Mouse (Mus musculus): ENCODE results near the gene Cap1. TPM values are rescaled to one million over a fixed set of nuclear protein-coding genes. Genes with fewer than 3 reads are reported as not detected.

Cap1 gene
- 26.3 and 32.9 TPM in 2 replicates for polyA plus RNA-seq (2012; rRNA removed)

DNA sequence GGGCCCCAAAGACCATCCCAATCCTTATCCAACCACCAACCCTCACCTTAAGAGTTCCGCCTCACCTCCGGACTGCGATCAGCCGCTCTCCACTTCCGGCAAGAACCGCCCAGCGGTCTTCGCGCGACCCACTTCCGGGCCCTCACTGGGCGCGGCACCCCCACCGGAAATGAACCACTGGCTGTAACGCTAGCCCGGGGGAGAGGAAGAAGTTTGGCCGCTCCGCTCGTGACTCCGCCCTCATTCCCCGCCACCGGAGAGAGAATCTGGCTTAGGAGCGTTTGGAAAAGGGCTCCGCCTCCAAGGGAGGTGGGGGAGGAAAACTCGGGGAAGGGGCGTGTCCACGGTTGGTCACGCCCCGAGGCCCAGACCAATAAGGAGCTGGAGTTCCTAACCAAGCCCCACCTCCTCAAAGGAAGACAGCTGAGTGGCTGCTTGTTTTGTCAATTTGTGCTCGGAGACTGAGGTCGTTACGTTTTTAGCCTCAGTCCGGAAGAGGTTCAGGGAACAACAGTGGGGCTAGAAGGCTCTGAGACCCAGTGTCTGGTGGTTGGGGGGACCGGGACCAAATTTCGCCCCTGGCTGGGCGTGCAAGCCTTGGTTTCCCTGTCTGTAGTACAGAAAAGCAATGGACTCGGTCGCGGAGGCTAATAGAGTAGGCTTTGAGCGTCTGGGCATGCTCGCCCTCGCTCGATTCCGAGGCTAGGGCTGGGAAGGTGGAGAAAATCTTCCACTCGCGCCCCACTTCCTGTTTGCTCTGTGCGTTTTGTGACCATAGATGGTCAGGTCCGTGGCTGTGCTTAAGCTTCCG lies at the start of gene Cap1:
Gene Cap1 (minus strand): TSS at position 289 of the 811 bp plus-strand sequence.

DNA sequence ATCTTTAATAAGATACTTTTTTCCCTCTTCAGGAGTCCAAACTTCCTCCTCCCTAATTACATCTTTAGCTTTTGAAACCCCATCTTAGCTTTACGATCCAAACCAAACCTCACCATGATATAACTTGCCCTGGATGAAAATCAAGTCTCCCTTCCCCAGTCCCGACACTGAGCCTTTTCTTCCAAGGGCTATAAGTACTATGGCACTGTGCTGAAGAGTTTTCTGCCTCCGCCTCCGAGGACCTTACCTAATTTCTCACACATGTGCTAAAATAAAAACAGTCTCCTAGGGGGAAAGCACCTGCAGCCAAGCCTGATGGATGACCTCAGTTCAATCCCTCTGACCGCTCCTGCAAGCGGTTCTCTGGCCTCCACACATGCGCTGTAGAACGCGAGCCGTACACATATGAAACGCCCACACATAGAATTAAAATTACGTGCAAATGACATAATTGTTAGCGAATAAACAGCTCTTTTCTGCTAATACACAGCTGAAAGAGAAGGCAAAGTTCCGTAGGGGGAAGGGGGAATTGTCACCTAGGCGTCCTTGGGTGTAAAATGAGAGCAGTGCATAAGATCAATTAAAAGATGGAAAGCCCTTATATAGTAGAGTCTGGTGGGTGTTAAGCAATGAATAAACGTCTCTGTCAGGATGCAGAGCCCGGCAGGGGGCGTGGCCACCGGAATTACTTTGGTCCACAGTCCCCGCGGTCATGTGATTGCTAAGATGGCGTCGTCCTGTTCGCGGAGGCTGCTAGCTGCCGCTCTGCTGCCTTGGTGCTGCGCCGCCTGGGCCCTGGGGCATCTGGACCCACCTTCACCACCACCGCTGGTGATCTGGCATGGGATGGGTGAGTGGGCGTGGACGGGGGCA lies 50.1 kb downstream of the Cap1 start, which contains the start of gene Ppt1:
Gene Ppt1 (plus strand): TSS at position 713 of the 873 bp plus-strand sequence.

Other genes starting within 250 kb of the Cap1 start
- gene 9530002B09Rik, start 196.8 kb downstream of the Cap1 start, polyA plus RNA-seq (2012; rRNA removed) = not detected in 2 replicates
- gene Ppt1, start 49.8 kb downstream of the Cap1 start, polyA plus RNA-seq (2012; rRNA removed) = 10.7 and 11.6 TPM in 2 replicates
- gene Mfsd2a, start 75.1 kb upstream of the Cap1 start, polyA plus RNA-seq (2012; rRNA removed) = 0.03 and 0.07 TPM in 2 replicates
- 0.37 and 0.46 TPM in 2 replicates for gene Mycl, start 109.6 kb upstream of the Cap1 start, polyA plus RNA-seq (2012; rRNA removed)
- 3.8 and 4.0 TPM in 2 replicates for gene Trit1, start 130.5 kb upstream of the Cap1 start, polyA plus RNA-seq (2012; rRNA removed)
- 0.19 and 0.21 TPM in 2 replicates for gene Bmp8b, start 219.1 kb upstream of the Cap1 start, polyA plus RNA-seq (2012; rRNA removed)
- gene Oxct2b, start 230.2 kb upstream of the Cap1 start, polyA plus RNA-seq (2012; rRNA removed) = not detected in 2 replicates